Mouse (Mus musculus): ENCODE measurements around the gene Gm29797.

DNA sequence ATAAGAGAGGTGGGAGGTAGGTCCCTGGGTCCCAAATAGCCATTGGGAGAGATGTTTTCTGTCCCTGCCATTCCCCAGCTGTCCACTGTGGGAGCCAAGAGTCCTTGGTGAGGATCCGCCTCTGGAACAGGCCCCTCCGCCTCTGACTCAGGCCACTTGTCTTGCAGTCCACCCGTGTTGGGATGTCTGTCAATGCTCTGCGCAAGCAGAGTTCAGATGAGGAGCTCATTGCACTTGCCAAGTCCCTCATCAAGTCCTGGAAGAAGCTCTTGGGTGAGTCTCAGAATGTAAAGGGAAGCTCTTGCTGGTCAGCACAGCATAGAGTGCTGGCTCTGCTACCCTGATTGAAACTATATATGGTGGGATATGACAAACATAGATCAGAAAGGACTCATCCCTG is 26.5 kb downstream of the Gm29797 start:
- no peak for TF ChIP-seq TAL1 (IDR thresholded peaks at IDR 0.05; ENCODE audit: low read length)
- TF ChIP-seq GATA1 (IDR thresholded peaks at IDR 0.05; ENCODE audit: low read length), result no peak
